Mouse (Mus musculus) small intestine, adult 2 months (tissue): ENCODE results near the gene Lmo4.

Experiments used
- CTCF ChIP-seq: fragments of 200-500 bp; IDR thresholded peaks from 2 replicates; pipeline ENCODE4 v1.5.1; 2012; ENCODE audit warnings: low read depth, mild to moderate bottlenecking, control low read depth, inconsistent platforms, low read length, moderate library complexity, mixed read lengths; ENCODE audit not compliant: insufficient replicate concordance, insufficient read length; ENCODE audit errors: extremely low read depth
- POLR2A ChIP-seq: fragments of 200-500 bp; IDR thresholded peaks from 2 replicates; pipeline ENCODE4 v1.6.1; 2012; ENCODE audit warnings: low read depth, mild to moderate bottlenecking, control low read depth, inconsistent platforms, low read length, moderate library complexity

DNA sequence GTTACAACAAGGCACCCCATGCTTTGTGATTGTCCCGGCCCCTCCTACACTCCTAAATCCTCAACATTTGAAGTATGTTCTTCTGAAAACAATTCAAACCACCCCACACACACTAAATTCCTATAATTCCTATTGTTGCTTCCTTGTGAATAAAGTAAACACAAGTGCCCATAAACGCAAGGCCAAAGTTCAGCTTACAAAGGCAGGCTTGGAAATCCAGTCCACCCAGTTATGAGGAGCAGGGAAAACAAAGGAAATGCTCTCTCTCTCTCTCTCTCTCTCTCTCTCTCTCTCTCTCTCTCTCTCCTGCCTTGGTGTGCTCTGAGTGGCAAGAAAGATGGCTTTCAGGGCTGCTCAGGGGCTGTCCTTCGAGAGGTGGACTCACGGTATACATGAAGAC is 61.0 kb downstream of the Lmo4 start:
- TF ChIP-seq CTCF (no peak), POLR2A (no peak)
